Mouse (Mus musculus) spleen, adult 2 months (tissue): ENCODE measurements around the gene Mfn2. TPM values are rescaled to one million over a fixed set of nuclear protein-coding genes. Genes with fewer than 3 reads are reported as not detected.

Source experiments
- DNase-seq, 2 experiments: peaks; one replicate each; pipeline versions ENCODE4 v3.0.0 to v3.0.0-alpha.2; 2012 to 2021; ENCODE audit warnings: low spot score in 2 of 2, low read depth in 1 of 2
- H3K27ac ChIP-seq: fragments of 200-500 bp; 2 replicates; pipeline ENCODE4 v1.5.1; 2012; ENCODE audit warnings: low read length, inconsistent platforms; ENCODE audit not compliant: insufficient read depth
- H3K27me3 ChIP-seq: fragments of 200-500 bp; 2 replicates; pipeline ENCODE4 v1.6.1; 2012; ENCODE audit warnings: mild to moderate bottlenecking, moderate library complexity, low read length, inconsistent platforms; ENCODE audit not compliant: control insufficient read depth, insufficient read depth
- H3K36me3 ChIP-seq: fragments of 200-500 bp; 2 replicates; pipeline ENCODE4 v1.6.1; 2012; ENCODE audit warnings: mild to moderate bottlenecking, low read length, inconsistent platforms; ENCODE audit not compliant: control insufficient read depth, insufficient read depth
- H3K4me1 ChIP-seq: fragments of 200-500 bp; 2 replicates; pipeline ENCODE4 v1.6.1; 2011; ENCODE audit warnings: inconsistent platforms; ENCODE audit not compliant: control insufficient read depth, insufficient read depth, insufficient read length
- H3K4me3 ChIP-seq: fragments of 200-500 bp; 2 replicates; pipeline ENCODE4 v1.5.1; 2011; ENCODE audit warnings: mild to moderate bottlenecking, inconsistent platforms; ENCODE audit not compliant: insufficient read depth, insufficient read length; ENCODE audit errors: extremely low read depth
- CTCF ChIP-seq: fragments of 200-500 bp; IDR thresholded peaks from 2 replicates; pipeline ENCODE4 v1.5.1; 2011; ENCODE audit warnings: mild to moderate bottlenecking, inconsistent platforms; ENCODE audit not compliant: insufficient read depth, insufficient read length, insufficient replicate concordance; ENCODE audit errors: extremely low read depth
- POLR2A ChIP-seq: fragments of 200-500 bp; IDR thresholded peaks from 2 replicates; pipeline ENCODE4 v1.6.1; 2011; ENCODE audit warnings: low read depth, low read length, inconsistent platforms
- WGBS: fragments of 180-500 bp; shearing (Covaris S2); methylation state at CpG from one replicate; pipeline ENCODE4 v1.1.7; 2018; 5-methylcytosine and 5-hydroxymethylcytosine counted together
- polyA plus RNA-seq: library from polyadenylated mRNA; depleted of rRNA; stranded (reverse); fragments of >200 nt; gene quantifications from 2 replicates; pipeline ENCODE4 v1.2.3, GENCODE M21; 2012

Mfn2 gene
- polyA plus RNA-seq, 1 experiment, result 18.4 TPM

GRCm38 (mm10) chr4:147897348-147897747, 7.2 kb downstream of the Mfn2 start:
- Histone ChIP-seq H3K36me3 (peaks cover 27% of the 10 kb centered on the region), H3K4me3 (no peak overlapping the region), H3K27me3 (no peaks in the 10 kb centered on the region), H3K27ac (no peak overlapping the region), H3K4me1 (no peaks in the 10 kb centered on the region)
- WGBS, result 91% methylated on average over 3 of the region's 3 CpGs
- DNase-seq, result no peak
- TF ChIP-seq CTCF (no peak), POLR2A (no peak)

DNA sequence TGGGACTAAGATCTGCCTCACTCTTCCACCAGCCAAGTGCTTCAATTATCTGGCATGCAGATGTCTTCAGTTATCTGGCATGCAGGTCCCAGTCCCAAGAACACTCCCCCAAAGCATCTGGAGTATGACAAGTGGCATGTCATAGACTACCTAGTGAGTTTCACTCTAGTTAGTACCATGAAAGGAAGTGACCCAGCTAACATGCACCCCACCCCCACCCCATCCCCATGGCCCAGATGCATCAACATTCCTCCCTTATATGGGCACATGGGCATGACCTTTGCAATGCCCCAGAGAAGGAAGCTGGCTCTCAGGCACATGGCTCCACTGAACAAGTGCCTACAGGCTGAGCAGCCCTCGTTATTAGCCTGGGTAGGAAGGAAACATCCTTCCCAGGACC, 8.1 kb downstream of the Mfn2 start:
- WGBS, result 65% methylated on average over 1 of the region's 1 CpGs
- Histone ChIP-seq H3K27me3 (no peaks in the 10 kb centered on the region), H3K36me3 (peaks cover 28% of the 10 kb centered on the region), H3K4me3 (no peak overlapping the region), H3K27ac (no peak overlapping the region), H3K4me1 (no peaks in the 10 kb centered on the region)
- TF ChIP-seq CTCF (no peak), POLR2A (no peak)
- DNase-seq, result no peak

DNA sequence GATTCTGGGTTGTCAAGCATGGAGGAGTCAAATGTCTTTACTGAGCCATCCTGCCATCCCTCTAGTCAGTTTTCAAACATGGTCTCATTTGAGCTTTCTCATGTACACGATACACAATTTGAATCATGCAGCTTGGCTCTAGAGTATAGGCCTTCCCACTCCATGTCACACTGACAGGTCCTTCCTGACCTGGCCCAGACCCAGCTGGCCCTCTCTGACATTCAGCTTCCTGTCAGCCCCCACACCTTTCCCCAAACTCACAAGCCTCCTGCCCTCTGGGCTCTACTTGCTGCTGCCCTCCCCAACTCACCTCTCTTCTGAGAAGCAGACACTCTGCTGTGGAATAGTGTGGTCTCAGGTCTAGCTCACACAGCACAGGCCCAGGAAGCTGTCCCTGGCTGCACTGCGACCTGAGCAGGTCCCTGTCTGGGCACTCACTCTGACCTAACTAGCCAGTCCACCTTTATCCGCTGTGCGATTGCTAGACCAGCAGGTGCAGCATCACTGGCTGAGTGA, 8.6 kb downstream of the Mfn2 start:
- Histone ChIP-seq H3K27me3 (no peaks in the 10 kb centered on the region), H3K4me3 (no peak overlapping the region), H3K36me3 (peaks cover 28% of the 10 kb centered on the region), H3K4me1 (no peaks in the 10 kb centered on the region), H3K27ac (no peak overlapping the region)
- DNase-seq, result no peak
- TF ChIP-seq CTCF (no peak), POLR2A (no peak)
- WGBS, result 78% methylated on average over 4 of the region's 4 CpGs

- no peak for DNase-seq
- TF ChIP-seq CTCF (no peak), POLR2A (no peak)
- WGBS, result 92% methylated on average over 6 of the region's 6 CpGs
- no peaks in the 10 kb centered on the region for H3K4me1 ChIP-seq
- H3K27ac ChIP-seq, result no peak overlapping the region
- H3K27me3 ChIP-seq, result no peaks in the 10 kb centered on the region
- no peak overlapping the region for H3K4me3 ChIP-seq
- peaks cover 31% of the 10 kb centered on the region for H3K36me3 ChIP-seq
Observed at GRCm38 (mm10) chr4:147890341-147890740, 14.2 kb downstream of the Mfn2 start.

GRCm38 (mm10) chr4:147888237-147888636, 16.3 kb downstream of the Mfn2 start:
- H3K27me3 ChIP-seq, result no peaks in the 10 kb centered on the region
- H3K36me3 ChIP-seq, result peaks cover 33% of the 10 kb centered on the region
- no peaks in the 10 kb centered on the region for H3K4me1 ChIP-seq
- no peak for DNase-seq
- 88% methylated on average over 4 of the region's 4 CpGs for WGBS
- no peak for TF ChIP-seq POLR2A
- no peak for TF ChIP-seq CTCF
- no peak overlapping the region for H3K27ac ChIP-seq
- no peak overlapping the region for H3K4me3 ChIP-seq

- no peak for DNase-seq
- Histone ChIP-seq H3K36me3 (peaks cover 40% of the 10 kb centered on the region), H3K4me3 (no peak overlapping the region), H3K4me1 (no peaks in the 10 kb centered on the region), H3K27me3 (no peaks in the 10 kb centered on the region), H3K27ac (no peak overlapping the region)
- WGBS, result 95% methylated on average over 7 of the region's 7 CpGs
- TF ChIP-seq POLR2A, result no peak
- no peak for TF ChIP-seq CTCF
Observed at GRCm38 (mm10) chr4:147887277-147887676, 17.2 kb downstream of the Mfn2 start.

GRCm38 (mm10) chr4:147886158-147886557, 18.3 kb downstream of the Mfn2 start:
- Histone ChIP-seq H3K4me1 (no peaks in the 10 kb centered on the region), H3K27ac (no peak overlapping the region), H3K36me3 (peaks cover 41% of the 10 kb centered on the region), H3K4me3 (no peak overlapping the region), H3K27me3 (no peaks in the 10 kb centered on the region)
- no peak for TF ChIP-seq POLR2A
- TF ChIP-seq CTCF, result no peak
- no peak for DNase-seq
- WGBS, result 95% methylated on average over 12 of the region's 12 CpGs
